Mouse (Mus musculus) midbrain, embryonic 11.5 days (tissue): ENCODE results near the gene Fmnl1. TPM values are rescaled to one million over a fixed set of nuclear protein-coding genes. Genes with fewer than 3 reads are reported as not detected.

Experiments used
- ATAC-seq: fragments of 200-750 bp; cut with Nextera tagmentation; 2 replicates; pipeline ENCODE4 v1.8.0; 2017; ENCODE audit warnings: moderate TSS enrichment, moderate library complexity; ENCODE audit not compliant: low FRiP score
- DNase-seq: peaks from one replicate; pipeline ENCODE4 v3.0.0; 2015; ENCODE audit warnings: low spot score; ENCODE audit errors: missing footprints
- H3K27ac ChIP-seq: fragments of 300-500 bp; sonication (generic); 2 replicates; pipeline ENCODE4 v1.5.1; 2014; ENCODE audit warnings: low read depth, low read length
- H3K27me3 ChIP-seq: fragments of 300-500 bp; sonication (generic); 2 replicates; pipeline ENCODE4 v1.6.1; 2014; ENCODE audit warnings: mild to moderate bottlenecking, low read length, moderate library complexity, mixed read lengths; ENCODE audit not compliant: control insufficient read depth, insufficient read depth
- H3K36me3 ChIP-seq: fragments of 300-500 bp; sonication (generic); 2 replicates; pipeline ENCODE4 v1.6.1; 2014; ENCODE audit warnings: mild to moderate bottlenecking, low read length, moderate library complexity, mixed read lengths; ENCODE audit not compliant: control insufficient read depth, insufficient read depth
- H3K4me1 ChIP-seq: fragments of 300-500 bp; sonication (generic); 2 replicates; pipeline ENCODE4 v1.6.1; 2014; ENCODE audit warnings: low read length; ENCODE audit not compliant: control insufficient read depth, insufficient read depth
- H3K4me2 ChIP-seq: fragments of 300-500 bp; sonication (generic); 2 replicates; pipeline ENCODE4 v1.6.1; 2014; ENCODE audit warnings: mild to moderate bottlenecking, moderate library complexity
- H3K4me3 ChIP-seq: fragments of 300-500 bp; sonication (generic); 2 replicates; pipeline ENCODE4 v1.5.1; 2014; ENCODE audit warnings: low read depth, low read length
- H3K9ac ChIP-seq: fragments of 300-500 bp; sonication (generic); 2 replicates; pipeline ENCODE4 v1.6.1; 2014; ENCODE audit warnings: low read length
- H3K9me3 ChIP-seq: fragments of 300-500 bp; sonication (generic); 2 replicates; pipeline ENCODE4 v1.6.1; 2016; ENCODE audit warnings: low read length; ENCODE audit not compliant: control insufficient read depth
- WGBS: fragments of 180-500 bp; shearing (Covaris S2); extraction: QIAGEN DNeasy Blood & Tissue Kit; methylation state at CpG from one replicate; pipeline ENCODE4 v1.1.7; 2014; 5-methylcytosine and 5-hydroxymethylcytosine counted together
- polyA plus RNA-seq: library from polyadenylated mRNA; unstranded; fragments of >200 nt; fragmentation: Nextera tagmentation; extraction: Ambion mirVana; gene quantifications from 2 replicates; pipeline ENCODE4 v1.2.1, GENCODE M21; 2014

The Fmnl1 gene
- polyA plus RNA-seq, 1 experiment from 2014 or later: 0.87 TPM

DNA sequence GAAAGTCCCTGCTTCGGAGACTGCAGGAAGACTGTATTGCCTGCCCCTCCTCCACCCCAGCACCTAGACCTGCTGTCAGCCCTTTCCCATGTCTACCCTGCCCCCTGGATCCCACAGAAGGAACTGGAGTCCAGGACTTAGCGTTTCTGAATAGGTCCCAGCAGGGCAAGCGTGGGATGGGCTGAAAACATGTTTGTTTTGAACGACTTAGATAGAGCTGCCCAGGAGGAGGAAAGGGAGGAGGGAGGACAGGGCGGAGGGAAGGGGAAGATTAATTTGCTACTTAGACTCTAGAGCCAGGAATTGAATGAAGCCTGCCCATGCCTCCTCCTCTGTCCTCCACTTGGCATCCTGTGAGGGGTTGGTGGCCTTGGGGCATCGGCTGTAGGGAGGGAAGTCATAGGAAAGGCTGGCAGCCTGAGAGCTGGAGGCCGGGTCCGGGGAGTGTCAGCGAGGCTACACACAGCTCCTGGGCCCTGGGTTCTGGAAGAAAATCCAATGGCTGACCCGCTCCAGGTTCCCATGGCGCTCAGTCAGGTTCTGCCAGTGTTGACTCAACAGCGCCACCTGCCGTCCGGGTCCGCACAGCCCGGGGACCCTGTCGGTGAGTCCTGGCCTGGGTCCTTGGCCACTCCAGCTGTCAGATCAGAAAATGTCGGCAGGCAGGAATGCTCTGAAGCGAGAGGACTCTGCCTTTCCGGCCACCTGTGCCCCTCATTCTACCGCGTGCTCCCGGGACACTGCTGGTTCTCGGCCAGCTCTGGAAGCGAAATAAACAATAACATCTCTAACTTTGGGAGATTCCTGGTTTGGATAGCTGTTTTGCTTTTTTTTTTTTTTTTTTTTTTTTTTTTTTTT, 12.1 kb upstream of the Fmnl1 start:
- Histone ChIP-seq H3K9ac (no peak overlapping the region; the same call in 1 of the 2 replicates), H3K4me3 (no peak overlapping the region), H3K9me3 (no peaks in the 10 kb centered on the region), H3K27ac (no peak overlapping the region), H3K4me2 (peak overlapping the region; percentile 33), H3K4me1 (peaks cover 3% of the 10 kb centered on the region; the same call in 1 of the 2 replicates), H3K27me3 (no peaks in the 10 kb centered on the region), H3K36me3 (no peaks in the 10 kb centered on the region)
- DNase-seq: peak; percentile 100
- peak; percentile 88 for ATAC-seq
- WGBS: 2% methylated on average over 25 of the region's 25 CpGs

DNA sequence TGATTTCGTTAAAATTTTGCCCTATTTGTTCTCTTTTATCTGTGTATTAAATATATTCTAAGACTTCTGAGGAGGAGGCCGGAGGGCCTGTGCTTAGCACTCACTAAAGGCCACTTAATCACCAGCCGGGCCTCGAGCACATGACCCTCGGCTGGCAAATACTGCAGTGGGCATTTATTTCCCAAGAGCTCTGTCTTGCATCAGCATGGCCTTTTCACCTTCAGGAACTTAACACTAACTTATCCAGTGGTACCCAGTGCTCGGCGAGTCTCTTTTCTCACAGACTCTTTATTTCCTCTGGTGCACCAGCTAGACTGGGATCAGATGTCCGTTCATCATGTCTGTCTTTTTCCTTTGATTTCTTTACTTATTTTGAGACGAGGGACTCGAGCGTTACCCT, 10.2 kb upstream of the Fmnl1 start:
- ATAC-seq (no peak), DNase-seq (no peak)
- no peaks in the 10 kb centered on the region for H3K27me3 ChIP-seq
- no peaks in the 10 kb centered on the region for H3K9me3 ChIP-seq
- H3K36me3 ChIP-seq: no peaks in the 10 kb centered on the region
- no peak overlapping the region for H3K9ac ChIP-seq
- H3K27ac ChIP-seq: no peak overlapping the region
- H3K4me1 ChIP-seq: peaks cover 3% of the 10 kb centered on the region; the same call in 1 of the 2 replicates
- H3K4me2 ChIP-seq: no peak overlapping the region
- 90% methylated on average over 11 of the region's 11 CpGs for WGBS
- no peak overlapping the region for H3K4me3 ChIP-seq

DNA sequence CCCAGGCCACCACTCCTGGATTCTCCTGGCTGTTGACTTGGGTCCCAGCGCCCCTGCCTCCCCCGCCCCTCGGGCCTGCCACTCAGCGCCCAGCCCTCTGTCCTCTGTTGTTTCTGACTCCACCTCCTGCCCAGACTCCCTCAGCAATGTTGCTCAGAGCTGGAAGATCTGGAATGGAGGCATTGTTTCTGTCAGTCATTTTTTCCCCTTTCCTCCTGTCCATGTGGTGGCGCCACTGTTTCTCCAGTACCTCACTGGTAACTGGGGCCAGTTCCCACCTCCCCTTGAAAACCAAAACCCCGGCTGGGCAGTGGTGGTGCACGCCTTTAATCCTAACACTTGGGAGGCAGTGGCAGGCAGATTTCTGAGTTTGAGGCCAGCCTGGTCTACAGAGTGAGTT, 9.5 kb upstream of the Fmnl1 start:
- no peak overlapping the region for H3K27ac ChIP-seq
- ATAC-seq (no peak), DNase-seq (no peak)
- WGBS: 76% methylated on average over 7 of the region's 7 CpGs
- no peaks in the 10 kb centered on the region; the same call in 1 of the 2 replicates for H3K9me3 ChIP-seq
- no peak overlapping the region for H3K9ac ChIP-seq
- H3K4me3 ChIP-seq: no peak overlapping the region
- H3K27me3 ChIP-seq: no peaks in the 10 kb centered on the region
- H3K4me2 ChIP-seq: no peak overlapping the region
- peaks cover 3% of the 10 kb centered on the region; the same call in 1 of the 2 replicates for H3K4me1 ChIP-seq
- H3K36me3 ChIP-seq: no peaks in the 10 kb centered on the region

DNA sequence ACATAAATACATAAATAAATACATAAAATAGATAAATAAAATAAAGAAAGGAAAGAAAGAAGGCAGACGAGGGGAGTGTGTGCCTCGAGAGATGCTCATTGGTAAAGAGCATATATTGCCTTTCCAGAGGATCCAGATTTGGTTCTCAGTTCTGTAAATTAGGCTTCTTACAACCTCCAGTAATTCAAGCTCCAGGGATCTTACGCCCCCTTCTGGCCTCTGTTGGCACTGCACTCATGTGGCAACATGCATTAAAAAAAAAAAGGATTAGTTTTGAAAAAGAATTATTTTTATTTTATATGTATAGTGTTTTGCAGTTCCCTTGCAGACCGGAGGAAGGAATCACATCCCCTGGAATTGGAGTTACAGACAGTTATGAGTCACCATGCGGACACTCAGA, 8.8 kb upstream of the Fmnl1 start:
- no peak for ATAC-seq
- H3K4me1 ChIP-seq: peaks cover 3% of the 10 kb centered on the region; the same call in 1 of the 2 replicates
- H3K4me2 ChIP-seq: no peak overlapping the region
- H3K36me3 ChIP-seq: no peaks in the 10 kb centered on the region
- 90% methylated on average over 5 of the region's 5 CpGs for WGBS
- H3K4me3 ChIP-seq: no peak overlapping the region
- no peaks in the 10 kb centered on the region for H3K27me3 ChIP-seq
- no peak overlapping the region for H3K9ac ChIP-seq
- H3K27ac ChIP-seq: no peak overlapping the region
- DNase-seq: peak; percentile 75
- H3K9me3 ChIP-seq: no peaks in the 10 kb centered on the region; the same call in 1 of the 2 replicates

DNA sequence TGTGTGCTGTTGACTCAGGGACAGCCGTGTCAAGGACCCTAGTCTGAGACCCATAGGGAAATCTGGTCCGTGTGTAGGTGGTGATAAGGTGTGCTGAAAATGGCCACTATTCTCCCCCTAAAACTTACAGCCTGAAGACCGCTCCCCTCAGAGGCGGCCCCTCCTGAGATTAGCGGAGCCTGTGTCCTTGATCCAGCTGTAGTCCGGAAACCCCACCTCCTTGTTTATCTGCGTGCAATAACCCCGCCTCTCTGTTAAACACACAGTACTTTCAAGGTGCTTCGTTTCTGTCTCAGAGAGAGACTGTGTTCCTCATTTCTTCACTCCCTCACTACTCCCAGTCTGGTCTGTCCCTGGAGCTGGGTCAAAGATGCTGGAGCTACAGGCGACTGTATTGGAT, 6.5 kb upstream of the Fmnl1 start:
- no peak overlapping the region for H3K27ac ChIP-seq
- H3K4me1 ChIP-seq: no peaks in the 10 kb centered on the region
- no peak for DNase-seq
- peaks cover 5% of the 10 kb centered on the region for H3K27me3 ChIP-seq
- no peak overlapping the region for H3K4me2 ChIP-seq
- H3K9me3 ChIP-seq: no peaks in the 10 kb centered on the region; the same call in 1 of the 2 replicates
- H3K4me3 ChIP-seq: no peak overlapping the region
- H3K9ac ChIP-seq: no peak overlapping the region
- no peaks in the 10 kb centered on the region for H3K36me3 ChIP-seq
- 26% methylated on average over 10 of the region's 10 CpGs for WGBS
- no peak for ATAC-seq

DNA sequence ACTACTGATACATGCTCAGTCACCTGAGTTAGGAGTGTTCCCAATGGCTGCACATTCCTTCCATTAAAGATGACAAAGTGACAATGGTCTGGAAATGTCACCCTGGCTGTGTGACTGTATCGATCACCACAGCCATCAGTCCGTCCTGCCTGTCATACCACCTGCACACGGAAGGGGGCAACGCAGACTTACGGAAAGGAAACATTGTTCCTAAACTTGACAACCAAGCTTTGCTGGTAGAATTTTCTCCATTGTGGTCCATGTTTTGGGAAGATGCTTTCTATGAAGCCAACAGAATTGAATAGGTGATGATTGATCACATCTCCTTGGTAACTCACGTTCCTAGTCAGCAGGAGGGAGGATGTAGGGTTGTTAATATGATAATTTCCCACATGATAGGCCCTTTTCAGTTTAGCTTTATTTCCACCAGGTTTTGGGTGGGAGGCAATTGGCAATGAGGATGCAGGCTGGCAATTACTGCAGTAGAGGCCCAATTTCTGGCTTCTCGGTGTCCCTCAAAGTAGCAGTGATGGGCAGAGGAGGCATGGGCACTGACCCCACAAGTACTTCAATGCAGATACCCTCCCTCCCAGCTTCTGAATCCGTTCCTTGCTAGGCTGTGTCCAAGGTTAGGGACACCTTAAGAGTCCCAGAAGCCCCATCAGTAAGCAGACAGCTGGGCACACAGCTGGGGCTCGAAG, 2.1 kb upstream of the Fmnl1 start:
- H3K27me3 ChIP-seq: peaks cover 38% of the 10 kb centered on the region
- H3K27ac ChIP-seq: no peak overlapping the region
- H3K36me3 ChIP-seq: no peaks in the 10 kb centered on the region
- H3K4me2 ChIP-seq: no peak overlapping the region
- no peak for ATAC-seq
- no peak overlapping the region for H3K9ac ChIP-seq
- no peaks in the 10 kb centered on the region; the same call in 1 of the 2 replicates for H3K4me1 ChIP-seq
- 29% methylated on average over 9 of the region's 9 CpGs for WGBS
- no peaks in the 10 kb centered on the region; the same call in 1 of the 2 replicates for H3K9me3 ChIP-seq
- peak; percentile 92 for DNase-seq
- no peak overlapping the region for H3K4me3 ChIP-seq

DNA sequence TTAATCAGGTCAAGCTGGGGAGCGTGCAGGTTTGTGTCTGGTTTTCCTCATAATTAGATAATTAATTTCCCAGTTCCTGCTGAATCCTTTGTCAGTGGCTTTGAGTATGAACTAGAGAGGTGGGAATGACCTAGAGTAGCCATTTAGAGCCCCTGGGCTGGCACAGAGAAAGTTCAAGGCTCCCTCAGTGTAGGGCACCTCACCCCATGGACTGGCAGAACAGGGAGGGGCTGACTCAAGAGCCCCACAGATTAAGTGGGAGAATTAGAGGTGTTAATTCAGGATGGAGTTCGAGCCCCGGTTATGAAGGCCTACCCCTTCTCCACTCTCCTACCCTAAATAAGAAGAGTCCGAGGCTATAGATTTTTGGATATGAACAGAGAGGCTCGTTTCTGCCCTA, 1.2 kb upstream of the Fmnl1 start:
- Histone ChIP-seq H3K27me3 (peaks cover 38% of the 10 kb centered on the region), H3K4me2 (no peak overlapping the region), H3K9me3 (no peaks in the 10 kb centered on the region; the same call in 1 of the 2 replicates), H3K4me1 (no peaks in the 10 kb centered on the region; the same call in 1 of the 2 replicates), H3K4me3 (no peak overlapping the region), H3K27ac (no peak overlapping the region), H3K9ac (no peak overlapping the region), H3K36me3 (no peaks in the 10 kb centered on the region)
- DNase-seq: no peak
- WGBS: 81% methylated on average over 5 of the region's 5 CpGs
- ATAC-seq: no peak

DNA sequence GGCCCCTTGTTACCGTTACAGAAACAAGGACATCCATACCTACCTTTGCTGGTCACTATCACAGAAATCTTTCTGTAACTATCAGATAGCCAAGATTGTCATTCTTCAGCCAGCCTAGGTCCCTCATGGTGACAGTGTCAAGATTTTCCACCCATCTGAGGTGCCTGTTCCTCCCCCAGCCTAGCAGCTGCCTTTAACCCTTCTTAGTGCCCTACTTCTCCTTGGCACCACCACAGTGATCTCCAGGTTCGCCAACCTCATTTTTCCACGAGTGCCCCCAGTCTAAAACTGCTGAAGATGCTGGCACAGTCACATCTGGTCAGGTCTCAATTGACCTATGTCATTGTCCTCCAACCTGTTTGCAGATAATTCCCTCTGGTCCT, 805 bp upstream of the Fmnl1 start:
- Histone ChIP-seq H3K9ac (no peak overlapping the region), H3K4me1 (no peaks in the 10 kb centered on the region; the same call in 1 of the 2 replicates), H3K4me2 (peak overlapping the region; percentile 96), H3K9me3 (no peaks in the 10 kb centered on the region; the same call in 1 of the 2 replicates), H3K4me3 (no peak overlapping the region), H3K36me3 (no peaks in the 10 kb centered on the region), H3K27me3 (peaks cover 38% of the 10 kb centered on the region), H3K27ac (no peak overlapping the region)
- DNase-seq (no peak), ATAC-seq (no peak)
- 53% methylated on average over 3 of the region's 3 CpGs for WGBS

DNA sequence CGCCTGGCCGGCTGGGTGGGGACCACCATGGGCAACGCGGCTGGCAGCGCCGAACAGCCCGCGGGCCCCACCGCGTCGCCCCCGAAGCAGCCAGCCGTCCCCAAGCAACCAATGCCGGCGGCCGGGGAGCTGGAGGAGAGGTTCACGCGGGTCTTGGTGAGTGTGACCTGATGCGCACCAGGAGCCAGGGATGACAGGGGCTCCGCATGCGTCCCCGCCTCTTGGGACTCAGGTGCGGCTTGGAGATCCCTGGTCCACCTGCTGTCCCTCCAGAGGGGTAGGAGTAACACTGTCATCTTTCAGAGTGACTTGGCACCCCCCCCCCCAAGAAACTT, 346 bp downstream of the Fmnl1 start:
- ATAC-seq (no peak; the same call in 1 of the 2 replicates), DNase-seq (peak; percentile 89)
- WGBS: 2% methylated on average over 23 of the region's 23 CpGs
- peak overlapping the region; percentile 96 for H3K4me2 ChIP-seq
- H3K27ac ChIP-seq: no peak overlapping the region
- peaks cover 38% of the 10 kb centered on the region for H3K27me3 ChIP-seq
- H3K4me3 ChIP-seq: peak overlapping the region; percentile 58
- no peaks in the 10 kb centered on the region for H3K36me3 ChIP-seq
- H3K9me3 ChIP-seq: no peaks in the 10 kb centered on the region
- no peaks in the 10 kb centered on the region; the same call in 1 of the 2 replicates for H3K4me1 ChIP-seq
- peak overlapping the region; percentile 65 for H3K9ac ChIP-seq
